Mouse (Mus musculus) stomach, postnatal 0 days (tissue): Measurements from ENCODE around the gene Ntm.

Source experiments
- CTCF ChIP-seq: IDR thresholded peaks from 2 replicates; pipeline ENCODE4 v1.5.1; 2016; ENCODE audit warnings: antibody characterized with exemption, low read depth, mild to moderate bottlenecking, moderate library complexity
- EP300 ChIP-seq: optimal IDR thresholded peaks from 2 replicates; pipeline ENCODE3; 2016; ENCODE audit warnings: antibody characterized with exemption

DNA sequence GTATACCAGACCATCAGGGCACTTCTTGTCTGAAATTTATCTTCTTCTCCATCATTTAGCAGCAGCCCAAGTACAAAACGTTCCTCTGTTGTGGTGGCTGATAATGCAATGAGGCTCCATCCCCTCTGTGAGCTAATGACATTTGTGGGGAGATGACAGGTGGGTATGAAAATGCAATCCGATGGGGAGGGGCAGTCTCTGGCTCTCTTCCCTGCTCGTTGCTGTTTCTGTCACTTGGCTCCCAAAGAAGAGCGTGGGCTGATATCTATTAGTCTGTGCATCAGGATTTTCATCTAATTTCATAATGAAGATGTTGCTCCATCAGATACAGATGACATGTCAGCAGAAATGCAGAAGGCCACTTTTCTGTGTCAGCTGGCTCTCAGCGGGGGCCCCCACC is 523.5 kb downstream of the Ntm start:
- no peak for TF ChIP-seq CTCF
- TF ChIP-seq EP300, result no peak
